Mouse (Mus musculus) stomach, embryonic 14.5 days (tissue): ENCODE measurements around the gene Csrnp3. TPM values are rescaled to one million over a fixed set of nuclear protein-coding genes. Genes with fewer than 3 reads are reported as not detected.
A peak's percentile ranks its signal among the peaks of the same experiment; 100 is the strongest.

ENCODE experiments used
- ATAC-seq: fragments of 200-750 bp; cut with Nextera tagmentation; 2 replicates; pipeline ENCODE4 v1.8.0; 2017; ENCODE audit warnings: low read depth, moderate TSS enrichment; ENCODE audit not compliant: insufficient number of reproducible peaks, insufficient read depth, low FRiP score
- H3K27ac ChIP-seq: fragments of 300-500 bp; sonication (generic); 2 replicates; pipeline ENCODE4 v1.5.1; 2014; ENCODE audit warnings: mild to moderate bottlenecking, low read length, moderate library complexity, mixed read lengths
- H3K27me3 ChIP-seq: fragments of 300-500 bp; sonication (generic); 2 replicates; pipeline ENCODE4 v1.6.1; 2014; ENCODE audit warnings: low read length, control low read depth, mixed read lengths; ENCODE audit not compliant: control insufficient read depth, insufficient read depth
- H3K36me3 ChIP-seq: fragments of 300-500 bp; sonication (generic); 2 replicates; pipeline ENCODE4 v1.6.1; 2014; ENCODE audit warnings: mild to moderate bottlenecking, control low read depth, low read length, moderate library complexity, mixed read lengths; ENCODE audit not compliant: control insufficient read depth, insufficient read depth
- H3K4me1 ChIP-seq: fragments of 300-500 bp; sonication (generic); 2 replicates; pipeline ENCODE4 v1.6.1; 2014; ENCODE audit warnings: low read length, control low read depth, mixed read lengths; ENCODE audit not compliant: control insufficient read depth, insufficient read depth
- H3K4me2 ChIP-seq: fragments of 300-500 bp; sonication (generic); replicated peaks from 2 replicates; pipeline ENCODE4 v1.6.1; 2014; ENCODE audit warnings: low read depth, low read length, control low read depth
- H3K4me3 ChIP-seq: fragments of 300-500 bp; sonication (generic); 2 replicates; pipeline ENCODE4 v1.5.1; 2014; ENCODE audit warnings: low read depth, low read length, control low read depth
- H3K9ac ChIP-seq: fragments of 300-500 bp; sonication (generic); replicated peaks from 2 replicates; pipeline ENCODE4 v1.6.1; 2014; ENCODE audit warnings: low read depth, mild to moderate bottlenecking, control low read depth, low read length, moderate library complexity, mixed read lengths
- H3K9me3 ChIP-seq: fragments of 300-500 bp; sonication (generic); 2 replicates; pipeline ENCODE4 v1.6.1; 2016; ENCODE audit warnings: low read depth, low read length, control low read depth; ENCODE audit not compliant: control insufficient read depth
- WGBS: fragments of 180-500 bp; shearing (Covaris S2); extraction: QIAGEN DNeasy Blood & Tissue Kit; methylation state at CpG from one replicate; pipeline ENCODE4 v1.1.7; 2014; 5-methylcytosine and 5-hydroxymethylcytosine counted together
- polyA plus RNA-seq: library from polyadenylated mRNA; unstranded; fragments of >200 nt; fragmentation: Nextera tagmentation; extraction: Ambion mirVana; gene quantifications from 2 replicates; pipeline ENCODE4 v1.2.1, GENCODE M21; 2014

Gene Csrnp3
- polyA plus RNA-seq, 1 experiment from 2014 or later = 4.2 TPM

DNA sequence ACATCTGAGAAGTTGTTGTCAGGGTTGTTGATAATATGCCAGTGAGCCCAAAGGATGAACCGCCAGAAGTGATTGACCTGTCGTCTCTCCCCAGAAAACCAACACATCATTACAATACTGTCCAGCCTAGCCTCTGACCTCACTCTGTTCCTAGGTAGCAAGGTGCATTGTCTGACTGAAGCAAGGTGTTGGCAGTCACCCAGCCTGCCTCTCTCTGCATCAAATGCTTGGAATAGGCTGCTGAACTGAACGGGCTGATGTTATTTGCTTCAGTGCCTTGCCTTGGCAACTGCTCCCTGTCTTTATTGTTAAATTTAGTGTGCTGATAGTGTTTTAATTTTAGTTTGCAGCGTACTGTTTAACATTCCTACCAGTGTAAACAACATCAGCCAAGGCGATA is 51.0 kb downstream of the Csrnp3 start:
- Histone ChIP-seq H3K27ac (no peak overlapping the region), H3K9me3 (no peaks in the 10 kb centered on the region), H3K4me3 (no peak overlapping the region), H3K4me1 (no peaks in the 10 kb centered on the region), H3K9ac (no peak overlapping the region), H3K27me3 (no peaks in the 10 kb centered on the region), H3K36me3 (no peaks in the 10 kb centered on the region), H3K4me2 (0 out of 2 replicates have a peak overlapping the region, but pooled peaks have one; percentile 4)
- 21% methylated on average over 5 of the region's 5 CpGs for WGBS
- 0 out of 2 replicates have a peak, but pooled peaks have one; percentile 33 for ATAC-seq

DNA sequence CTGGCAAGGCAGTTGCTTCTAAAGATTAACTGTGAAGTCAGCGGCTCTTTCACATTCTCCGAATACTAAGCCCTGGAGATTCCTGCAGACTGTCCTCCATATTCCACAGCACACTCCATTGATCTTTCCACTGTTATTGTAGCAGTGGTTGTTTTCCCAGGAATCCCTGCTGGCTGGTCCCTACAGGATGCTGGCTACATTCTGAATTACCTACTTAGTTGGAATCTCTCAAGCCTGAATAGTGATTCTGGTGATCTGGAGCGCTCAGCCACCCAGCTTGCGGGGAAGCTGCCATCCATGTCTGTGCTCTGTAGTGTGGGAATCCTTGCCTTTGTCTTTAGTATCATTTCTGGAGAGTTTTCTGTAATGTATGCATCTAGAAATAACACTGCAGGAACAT is 51.5 kb downstream of the Csrnp3 start:
- Histone ChIP-seq H3K4me1 (no peaks in the 10 kb centered on the region), H3K36me3 (no peaks in the 10 kb centered on the region), H3K9me3 (no peaks in the 10 kb centered on the region), H3K4me2 (no peak overlapping the region), H3K27ac (no peak overlapping the region), H3K27me3 (no peaks in the 10 kb centered on the region), H3K9ac (no peak overlapping the region), H3K4me3 (no peak overlapping the region)
- no peak for ATAC-seq
- WGBS = 50% methylated on average over 4 of the region's 4 CpGs

- Histone ChIP-seq H3K9ac (no peak overlapping the region), H3K9me3 (no peaks in the 10 kb centered on the region), H3K36me3 (no peaks in the 10 kb centered on the region), H3K27ac (no peak overlapping the region), H3K4me1 (no peaks in the 10 kb centered on the region), H3K4me3 (no peak overlapping the region), H3K4me2 (no peak overlapping the region), H3K27me3 (no peaks in the 10 kb centered on the region)
- WGBS = 84% methylated on average over 2 of the region's 2 CpGs
- no peak for ATAC-seq
Measured at GRCm38 (mm10) chr2:65899478-65899877, 53.9 kb downstream of the Csrnp3 start.

GRCm38 (mm10) chr2:65908526-65908925 is 63.0 kb downstream of the Csrnp3 start:
- no peak overlapping the region for H3K27ac ChIP-seq
- H3K9ac ChIP-seq = no peak overlapping the region
- no peaks in the 10 kb centered on the region for H3K4me1 ChIP-seq
- no peak overlapping the region for H3K4me3 ChIP-seq
- ATAC-seq = no peak
- H3K27me3 ChIP-seq = no peaks in the 10 kb centered on the region
- H3K36me3 ChIP-seq = no peaks in the 10 kb centered on the region
- no peaks in the 10 kb centered on the region for H3K9me3 ChIP-seq
- H3K4me2 ChIP-seq = no peak overlapping the region
- WGBS = 67% methylated on average over 3 of the region's 3 CpGs

DNA sequence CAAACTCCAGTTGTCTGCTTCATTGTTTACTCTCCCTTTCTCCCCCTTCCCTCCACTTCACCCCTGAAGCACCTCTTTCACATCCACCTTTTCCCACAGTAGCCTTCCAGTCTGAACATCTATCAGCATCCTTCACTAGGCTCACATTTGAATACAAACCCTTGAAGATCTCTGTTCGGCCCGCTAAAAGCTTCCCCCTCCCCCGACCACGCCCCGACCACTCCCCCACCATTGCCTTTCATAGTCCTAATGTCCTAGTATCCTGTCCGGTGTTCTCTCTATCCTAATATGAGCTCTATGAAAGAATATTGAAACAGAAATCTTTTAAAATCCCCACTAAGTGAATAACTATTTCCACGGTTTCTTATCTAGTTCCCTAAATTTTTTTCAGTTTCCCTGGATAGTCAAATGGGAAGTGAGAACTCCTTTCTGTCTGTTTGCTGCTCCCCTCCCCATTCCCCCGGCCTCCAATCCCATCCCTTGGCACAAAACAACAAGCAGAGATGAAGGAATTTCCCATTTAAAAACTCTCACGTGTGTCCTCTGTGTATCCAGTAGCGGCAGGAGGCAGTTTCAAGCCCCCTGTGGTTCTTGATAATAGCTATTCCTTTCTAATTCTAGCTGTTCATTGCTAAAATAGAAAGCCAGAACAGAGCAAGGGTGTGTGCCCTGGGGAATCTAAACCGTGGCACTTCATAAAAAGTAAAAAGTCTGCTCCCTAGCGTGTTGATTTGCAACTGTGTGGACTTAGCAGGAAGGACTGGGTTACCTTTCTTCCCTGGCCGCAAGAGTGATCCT is 64.4 kb downstream of the Csrnp3 start:
- H3K4me3 ChIP-seq = no peak overlapping the region
- H3K27ac ChIP-seq = no peak overlapping the region
- no peaks in the 10 kb centered on the region for H3K9me3 ChIP-seq
- WGBS = 35% methylated on average over 13 of the region's 13 CpGs
- ATAC-seq = no peak
- no peaks in the 10 kb centered on the region for H3K36me3 ChIP-seq
- no peak overlapping the region for H3K4me2 ChIP-seq
- H3K9ac ChIP-seq = no peak overlapping the region
- no peaks in the 10 kb centered on the region for H3K27me3 ChIP-seq
- no peaks in the 10 kb centered on the region for H3K4me1 ChIP-seq

DNA sequence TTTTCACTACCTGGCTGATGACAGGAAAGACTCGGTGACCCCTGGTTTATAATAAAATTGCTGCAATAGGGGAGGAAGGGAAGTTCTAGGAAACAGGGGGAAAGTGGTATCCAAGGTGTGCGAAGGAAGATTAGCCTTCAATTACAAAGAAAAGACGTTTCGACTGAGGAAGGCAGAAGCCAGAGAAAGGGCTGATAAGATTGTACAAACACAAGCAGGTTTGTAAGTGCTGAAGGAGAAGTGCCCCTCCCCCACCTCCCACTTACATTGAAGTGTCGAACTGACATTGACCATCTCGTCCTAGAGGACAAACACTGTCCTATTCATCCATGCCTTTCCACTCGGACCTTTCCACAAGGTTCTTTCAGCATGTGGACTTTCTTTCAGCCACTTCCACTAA is 70.4 kb downstream of the Csrnp3 start:
- Histone ChIP-seq H3K9ac (no peak overlapping the region), H3K27ac (no peak overlapping the region), H3K27me3 (no peaks in the 10 kb centered on the region), H3K36me3 (no peaks in the 10 kb centered on the region), H3K9me3 (no peaks in the 10 kb centered on the region), H3K4me3 (no peak overlapping the region), H3K4me2 (no peak overlapping the region), H3K4me1 (no peaks in the 10 kb centered on the region)
- ATAC-seq = no peak
- WGBS = 34% methylated on average over 7 of the region's 7 CpGs

GRCm38 (mm10) chr2:65920651-65921412 is 75.3 kb downstream of the Csrnp3 start:
- H3K4me3 ChIP-seq = no peak overlapping the region
- H3K27me3 ChIP-seq = no peaks in the 10 kb centered on the region
- H3K9me3 ChIP-seq = no peaks in the 10 kb centered on the region
- ATAC-seq = no peak
- no peaks in the 10 kb centered on the region for H3K4me1 ChIP-seq
- H3K9ac ChIP-seq = no peak overlapping the region
- no peak overlapping the region for H3K27ac ChIP-seq
- no peaks in the 10 kb centered on the region for H3K36me3 ChIP-seq
- no peak overlapping the region for H3K4me2 ChIP-seq
- 26% methylated on average over 9 of the region's 9 CpGs for WGBS

- no peaks in the 10 kb centered on the region for H3K36me3 ChIP-seq
- 68% methylated on average over 15 of the region's 15 CpGs for WGBS
- no peak overlapping the region for H3K4me2 ChIP-seq
- H3K9me3 ChIP-seq = no peaks in the 10 kb centered on the region
- H3K9ac ChIP-seq = no peak overlapping the region
- no peaks in the 10 kb centered on the region for H3K27me3 ChIP-seq
- H3K4me3 ChIP-seq = no peak overlapping the region
- no peaks in the 10 kb centered on the region for H3K4me1 ChIP-seq
- H3K27ac ChIP-seq = no peak overlapping the region
- ATAC-seq = no peak
Measured at GRCm38 (mm10) chr2:65925363-65925941, 79.9 kb downstream of the Csrnp3 start.
